Mouse (Mus musculus): ENCODE measurements at regions not wholly inside any gene's neighbourhood (a gene's known extent, or its start where the extent isn't known, plus 50 kb on each side); places are given as distances from the start of the nearest gene placed in this dataset.

GRCm38 (mm10) chr5:129390921-129391371 lies 110.1 kb upstream of the Sfswap start:
- TF ChIP-seq CTCF (IDR thresholded peaks at IDR 0.05; ENCODE audit: insufficient read depth, low read depth, low read length) (no peak), POLR2A (IDR thresholded peaks at IDR 0.05; ENCODE audit: insufficient read depth, low read depth, low read length) (no peak)

Data from olfactory bulb, adult 2 months (tissue).